Mouse (Mus musculus) adrenal gland, adult 8-10 months (tissue): ENCODE measurements around the gene Hoxd9. TPM values are rescaled to one million over a fixed set of nuclear protein-coding genes. Genes with fewer than 3 reads are reported as not detected.

Experiments
- DNase-seq: peaks from one replicate; pipeline ENCODE4 v3.0.0; 2022
- total RNA-seq, 4 experiments: library from RNA; stranded (reverse); gene quantifications; 2 replicates each; pipeline ENCODE4 v1.2.4; 2022

Hoxd9 gene
- total RNA-seq, result 1 to 10 TPM; 6.5 to 9.2 (median 7.0) TPM

GRCm38 (mm10) chr2:74697567-74698121 is at the start of gene Hoxd9:
Gene Hoxd9 (plus strand): TSS chr2:74697727.
- DNase-seq, result peak; percentile 60

DNA sequence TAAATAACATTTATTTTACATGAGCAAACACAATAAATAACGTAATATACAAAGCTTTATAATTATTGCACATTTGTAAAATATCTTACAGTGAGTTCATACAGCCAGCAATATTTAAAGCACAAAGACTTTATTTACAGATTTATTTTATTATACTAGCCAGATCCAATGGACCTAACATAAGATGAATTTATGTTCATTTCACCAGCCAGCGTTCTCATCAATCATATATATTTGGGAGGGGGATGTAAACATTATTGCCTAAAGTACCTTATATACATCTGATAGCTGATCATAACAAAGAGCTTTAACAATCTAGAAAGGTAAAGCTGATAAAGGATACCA is 44.6 kb upstream of the Hoxd9 start:
- no peak for DNase-seq

DNA sequence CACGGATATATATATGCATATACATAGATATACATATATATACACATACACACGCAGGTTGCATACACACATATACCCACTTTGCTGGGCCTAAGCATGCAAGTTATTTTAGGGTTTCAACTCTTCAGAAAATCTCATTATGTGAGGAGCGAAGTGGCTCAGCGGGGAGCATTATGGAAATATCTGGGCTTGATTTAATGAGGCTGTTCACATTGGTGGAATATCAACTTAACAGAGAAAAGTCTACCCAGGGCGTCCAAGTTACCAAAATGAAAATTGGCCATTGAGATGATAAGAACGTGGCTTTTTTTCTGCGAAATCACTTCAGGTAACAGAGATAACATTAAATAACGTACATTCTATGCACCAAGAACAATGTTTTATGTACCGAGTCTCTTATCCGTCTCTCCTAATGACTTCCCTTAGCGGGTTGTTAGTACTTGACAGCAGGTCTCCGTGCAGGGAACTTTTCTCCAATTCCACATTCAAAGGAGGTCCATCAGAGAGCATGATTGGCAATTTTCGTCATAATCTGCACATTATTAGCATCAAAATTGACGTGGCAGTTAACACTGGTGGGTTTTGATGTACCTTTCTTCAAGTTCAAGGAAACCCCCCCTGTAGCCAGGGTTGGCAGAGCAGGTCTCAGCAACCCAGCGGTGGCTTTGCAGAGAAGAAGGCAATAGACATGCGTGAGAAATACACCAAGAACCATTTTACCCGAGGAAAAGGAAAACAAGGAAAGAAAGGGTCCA is 43.6 kb upstream of the Hoxd9 start:
- DNase-seq, result no peak

- no peak for DNase-seq
These were observed 42.6 kb upstream of the Hoxd9 start for GRCm38 (mm10) chr2:74654743-74655419.

- DNase-seq, result no peak
These were observed 42.1 kb upstream of the Hoxd9 start for GRCm38 (mm10) chr2:74655420-74655781.

GRCm38 (mm10) chr2:74655821-74656631 is 41.5 kb upstream of the Hoxd9 start:
- DNase-seq, result no peak

- no peak for DNase-seq
These were observed 40.9 kb upstream of the Hoxd9 start for GRCm38 (mm10) chr2:74656632-74657021.

- DNase-seq, result no peak
These were observed 40.1 kb upstream of the Hoxd9 start for GRCm38 (mm10) chr2:74657251-74658023.

DNA sequence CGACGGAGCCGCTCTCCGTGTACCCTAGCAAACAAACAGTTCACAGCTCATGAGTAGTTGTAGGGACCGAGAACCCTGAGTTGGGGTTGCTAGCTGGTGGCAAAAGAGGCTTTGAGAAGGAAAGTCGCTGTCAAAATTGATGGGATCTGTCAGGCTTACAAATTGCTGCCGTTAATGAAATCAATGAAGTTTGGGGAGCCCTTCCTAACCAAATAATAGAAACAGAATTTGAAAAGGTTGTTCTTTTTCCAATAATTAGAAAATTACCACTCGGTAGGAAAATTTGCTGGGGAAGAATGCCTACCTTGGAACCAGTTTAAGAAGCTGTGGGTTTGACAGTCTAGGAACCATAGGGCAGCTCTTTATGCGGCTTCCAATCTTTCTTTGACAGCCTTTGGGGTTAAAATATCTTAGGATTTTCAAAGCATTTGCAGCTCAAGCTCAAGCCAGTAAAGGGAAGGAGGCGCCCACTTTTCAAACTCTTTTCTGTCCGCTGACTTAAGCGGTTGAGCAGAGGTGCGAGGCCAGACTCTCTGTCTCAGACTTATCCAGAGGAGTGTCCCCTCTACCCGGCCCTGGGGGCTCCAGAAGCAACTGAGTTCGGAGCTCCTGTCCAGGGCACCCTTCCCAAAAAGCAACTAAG is 39.4 kb upstream of the Hoxd9 start:
- DNase-seq, result no peak

DNA sequence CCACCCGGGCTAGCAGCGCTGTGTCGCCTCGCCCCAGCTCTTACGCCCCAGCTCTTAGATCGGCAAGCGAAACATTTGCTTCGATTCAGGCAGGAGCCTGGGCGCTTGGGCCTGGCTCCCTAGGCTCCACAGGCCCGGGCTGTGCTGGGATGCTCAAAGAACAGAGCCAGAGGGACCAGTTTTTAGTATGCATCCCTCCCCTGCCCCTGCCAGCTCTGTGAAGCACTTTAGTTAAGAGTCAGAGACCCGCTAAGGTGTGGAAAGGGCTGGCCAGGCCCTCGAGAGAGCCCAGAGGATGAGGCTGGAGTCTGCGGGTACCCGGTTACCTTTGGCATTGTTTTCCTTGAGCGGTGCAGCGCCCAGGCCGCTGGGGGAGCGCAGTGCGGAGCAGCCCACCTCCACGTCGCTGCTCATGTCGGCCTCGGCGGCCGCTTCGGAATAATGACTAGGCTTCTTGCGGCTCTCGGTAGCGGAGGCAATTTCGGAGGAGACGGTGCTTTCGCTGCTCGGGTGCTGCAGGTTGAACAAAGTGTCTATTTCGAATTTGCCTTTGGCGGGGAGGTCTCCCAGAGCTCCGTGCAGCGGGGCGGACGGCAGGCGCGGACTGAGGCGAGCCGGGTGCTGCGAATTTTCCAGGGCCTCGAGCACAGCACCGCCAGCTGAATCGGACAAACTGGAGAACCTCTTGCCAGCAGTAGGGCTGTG is 38.7 kb upstream of the Hoxd9 start:
- DNase-seq, result no peak

GRCm38 (mm10) chr2:74659507-74660005 is 38.0 kb upstream of the Hoxd9 start, which contains the start of gene Evx2:
Gene Evx2 (minus strand): TSS chr2:74659557.
- DNase-seq, result no peak

DNA sequence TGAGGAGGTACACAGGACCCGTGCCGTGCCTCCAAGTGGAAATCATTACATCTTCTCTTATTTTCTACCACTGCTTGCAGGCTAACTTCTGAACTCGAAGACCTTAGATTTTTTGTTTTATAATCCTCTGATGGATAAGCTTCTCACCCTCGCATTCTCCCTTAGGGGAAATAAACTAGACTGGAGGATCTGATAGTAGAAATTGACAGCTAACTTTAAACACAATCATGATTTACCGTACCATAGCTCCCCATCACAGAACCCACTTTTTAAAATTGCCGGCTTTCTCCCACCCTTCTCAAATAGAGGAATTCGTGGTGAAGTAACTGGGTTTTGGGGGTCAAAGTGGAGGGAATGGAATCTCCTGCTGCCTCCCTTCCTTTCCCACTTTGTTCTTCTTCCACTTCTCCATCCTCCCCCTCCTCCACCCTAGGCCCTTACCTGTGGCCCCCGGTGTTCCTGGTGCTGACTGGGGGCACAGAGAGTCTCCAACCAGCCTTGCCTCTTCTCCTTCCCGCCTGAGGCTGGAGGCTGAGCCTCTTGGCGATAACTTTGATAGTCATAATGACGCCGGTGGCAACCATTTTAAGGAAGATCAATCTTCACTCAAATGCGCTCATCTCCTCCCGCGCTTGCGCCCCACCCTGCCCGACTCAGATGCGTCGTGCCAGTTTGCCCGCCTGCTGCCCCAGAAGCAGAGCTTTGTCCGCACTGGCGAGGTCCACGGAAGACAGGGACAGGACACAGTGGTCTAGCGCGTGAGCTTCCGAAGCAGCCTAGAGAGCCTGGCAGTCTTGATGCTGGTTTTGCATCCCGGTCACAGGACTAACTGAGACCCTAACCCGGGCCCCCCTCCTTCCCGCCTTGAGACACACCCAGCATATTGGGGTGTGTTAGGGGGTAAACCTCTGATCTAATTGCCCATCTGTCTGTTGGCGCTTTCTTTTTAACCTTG is 36.8 kb upstream of the Hoxd9 start:
- no peak for DNase-seq

GRCm38 (mm10) chr2:74661685-74662084 is 35.8 kb upstream of the Hoxd9 start:
- DNase-seq, result no peak

GRCm38 (mm10) chr2:74663291-74663925 is 34.1 kb upstream of the Hoxd9 start:
- no peak for DNase-seq

- no peak for DNase-seq
These were observed 31.1 kb upstream of the Hoxd9 start for GRCm38 (mm10) chr2:74666411-74666810.

DNA sequence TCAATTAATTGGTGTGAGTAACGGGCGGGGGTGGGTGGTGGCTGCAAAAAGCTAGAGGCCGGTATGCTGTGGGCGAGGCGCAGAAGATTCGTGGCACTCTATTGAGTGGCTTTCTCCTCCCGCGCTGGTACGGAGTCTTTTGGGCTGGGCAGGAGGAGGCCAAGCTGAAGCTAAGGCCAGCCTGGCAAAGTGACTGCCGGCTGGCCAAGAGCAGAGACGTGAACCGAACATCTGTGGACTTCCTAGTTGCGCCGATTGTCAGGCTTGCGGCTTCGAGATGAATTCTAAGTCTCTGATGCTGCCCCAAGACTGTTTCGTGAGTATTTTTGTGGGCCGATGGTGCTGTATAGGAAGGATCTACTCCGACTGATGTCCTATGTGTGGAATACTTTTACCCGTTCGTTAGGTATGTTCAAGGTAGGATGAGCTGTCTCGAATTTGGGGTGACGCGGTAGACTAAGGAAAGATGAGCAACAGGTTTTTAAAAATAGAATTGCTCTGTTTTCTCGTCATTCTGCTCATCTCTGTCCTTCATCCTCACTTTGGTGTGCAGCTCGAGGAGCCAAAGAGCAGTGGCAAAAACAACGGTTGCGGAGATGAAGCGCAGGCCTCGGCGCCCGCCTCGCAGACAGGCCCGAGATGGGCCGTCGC is 30.2 kb upstream of the Hoxd9 start:
- DNase-seq, result no peak

GRCm38 (mm10) chr2:74667842-74668357 is 29.6 kb upstream of the Hoxd9 start, which contains the start of gene Hoxd13:
Gene Hoxd13 (plus strand): TSS chr2:74668310.
- DNase-seq, result no peak
